Mouse (Mus musculus) forebrain, embryonic 12.5 days (tissue): ENCODE data around the gene Arhgef6. TPM values are rescaled to one million over a fixed set of nuclear protein-coding genes. Genes with fewer than 3 reads are reported as not detected.

Experiments
- polyA plus RNA-seq: library from polyadenylated mRNA; unstranded; fragments of >200 nt; fragmentation: Nextera tagmentation; extraction: Ambion mirVana; gene quantifications from 2 replicates; pipeline ENCODE4 v1.2.1, GENCODE M21; 2016

The Arhgef6 gene
- polyA plus RNA-seq, 1 experiment from 2014 or later = 6.5 TPM

Other genes with a start within 250 kb of the Arhgef6 start
- gene Cd40lg, start 126.6 kb downstream of the Arhgef6 start, polyA plus RNA-seq = not detected in 2 replicates
- gene Rbmx, start 54.3 kb upstream of the Arhgef6 start, polyA plus RNA-seq = 305 and 307 TPM in 2 replicates
- gene Gm364, start 70.4 kb upstream of the Arhgef6 start, polyA plus RNA-seq = not detected in 2 replicates
- 0.06 TPM in 1 of 2 replicates, not detected in the other for gene Gpr101, start 165.0 kb upstream of the Arhgef6 start, polyA plus RNA-seq